Mouse (Mus musculus): ENCODE data around the gene Gm5926.
"Not testable (repeated sequence)": the region's sequence is repeated elsewhere in the genome, so short reads cannot be mapped to it uniquely, and the experiment has no call there.

The Gm5926 gene

DNA sequence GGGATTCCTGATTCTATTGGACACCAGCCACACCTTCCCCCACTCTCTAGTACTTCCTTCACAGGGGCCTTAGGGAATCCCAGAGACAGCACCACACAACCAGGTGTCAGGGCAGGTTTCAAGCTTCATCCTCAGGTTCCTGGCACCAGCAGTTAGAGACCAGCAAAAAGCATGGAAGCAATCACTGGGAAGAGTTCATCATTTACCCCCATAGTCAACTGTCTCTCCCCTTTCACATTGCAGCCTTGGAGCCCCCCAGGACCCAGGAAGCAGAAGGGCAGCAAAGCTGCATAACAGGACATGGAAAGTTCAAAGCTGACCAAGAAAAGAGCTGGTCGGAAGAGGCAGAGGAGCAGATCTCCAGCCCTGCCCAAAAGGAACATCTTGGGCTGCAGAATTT is at the start of gene Gm5926:
Gm5926 (plus strand) TSS at position 301 of the 400 bp plus-strand sequence.
- not testable (repeated sequence) for DNase-seq

DNA sequence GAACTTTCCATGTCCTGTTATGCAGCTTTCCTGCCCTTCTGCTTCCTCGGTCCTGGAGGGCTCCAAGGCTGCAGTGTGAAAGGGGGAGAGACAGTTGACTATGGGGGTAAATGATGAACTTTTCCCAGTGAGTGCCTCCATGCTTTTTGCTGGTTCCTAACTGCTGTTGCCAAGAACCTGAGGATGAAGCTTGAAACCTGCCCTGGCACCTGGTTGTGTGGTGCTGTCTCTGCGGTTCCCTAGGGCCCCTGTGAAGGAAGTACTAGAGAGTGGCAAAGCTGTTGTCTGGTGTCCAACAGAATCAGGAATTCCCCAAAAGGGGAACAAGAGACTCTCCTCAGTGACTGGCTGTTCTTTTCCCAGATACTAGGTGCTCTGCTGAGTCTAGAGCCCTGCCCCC is 49.5 kb upstream of the Gm5926 start:
- DNase-seq = not testable (repeated sequence)

DNA sequence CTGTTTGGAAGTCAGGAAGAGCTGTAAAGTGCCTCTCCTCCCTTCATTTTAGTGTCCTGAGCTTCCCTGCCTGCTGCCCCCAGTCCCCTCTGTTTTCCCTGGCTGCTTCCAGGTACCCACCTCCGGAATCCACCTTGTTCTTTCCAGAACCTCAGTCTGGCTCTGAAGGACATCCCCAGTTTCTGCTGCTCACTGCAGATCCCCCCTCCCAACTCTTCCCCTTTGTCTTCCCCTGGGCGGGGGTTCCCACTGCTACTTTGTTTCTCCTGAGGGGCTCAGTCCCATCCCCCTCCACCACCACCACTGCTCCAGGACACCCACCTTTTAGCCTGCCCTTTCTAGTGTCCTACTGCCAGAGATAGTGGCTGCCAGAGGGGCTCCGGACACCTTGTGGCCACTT is 49.1 kb upstream of the Gm5926 start:
- not testable (repeated sequence) for DNase-seq
